Mouse (Mus musculus): ENCODE data around the gene Srpk2. TPM values are rescaled to one million over a fixed set of nuclear protein-coding genes. Genes with fewer than 3 reads are reported as not detected.

Gene Srpk2
- polyA plus RNA-seq, 1 experiment: 66.9 TPM

- Histone ChIP-seq H3K27ac (ENCODE audit: insufficient read depth, low read length) (peak overlapping the region; percentile 84), H3K4me1 (ENCODE audit: control insufficient read depth, insufficient read depth, low read length) (no peaks in the 10 kb centered on the region; the same call in 1 of the 2 replicates), H3K4me3 (ENCODE audit: insufficient read depth, low read length) (peak overlapping the region; percentile 50)
- TF ChIP-seq CTCF (IDR thresholded peaks at IDR 0.05; ENCODE audit: borderline replicate concordance, insufficient read depth, low read length): no peak
- TF ChIP-seq POLR2A (IDR thresholded peaks at IDR 0.05; ENCODE audit: low read depth, low read length): no peak
Observed at GRCm38 (mm10) chr5:23617104-23617415, 67.4 kb downstream of the Srpk2 start.

- peak; percentile 90 for TF ChIP-seq POLR2A (IDR thresholded peaks at IDR 0.05; ENCODE audit: low read depth, low read length)
- TF ChIP-seq CTCF (IDR thresholded peaks at IDR 0.05; ENCODE audit: borderline replicate concordance, insufficient read depth, low read length): no peak
- peak overlapping the region; percentile 99 for H3K27ac ChIP-seq (ENCODE audit: insufficient read depth, low read length)
- H3K4me3 ChIP-seq (ENCODE audit: insufficient read depth, low read length): peak overlapping the region; percentile 77
- no peaks in the 10 kb centered on the region; the same call in 1 of the 2 replicates for H3K4me1 ChIP-seq (ENCODE audit: control insufficient read depth, insufficient read depth, low read length)
Observed at GRCm38 (mm10) chr5:23616270-23617103, 67.9 kb downstream of the Srpk2 start.

DNA sequence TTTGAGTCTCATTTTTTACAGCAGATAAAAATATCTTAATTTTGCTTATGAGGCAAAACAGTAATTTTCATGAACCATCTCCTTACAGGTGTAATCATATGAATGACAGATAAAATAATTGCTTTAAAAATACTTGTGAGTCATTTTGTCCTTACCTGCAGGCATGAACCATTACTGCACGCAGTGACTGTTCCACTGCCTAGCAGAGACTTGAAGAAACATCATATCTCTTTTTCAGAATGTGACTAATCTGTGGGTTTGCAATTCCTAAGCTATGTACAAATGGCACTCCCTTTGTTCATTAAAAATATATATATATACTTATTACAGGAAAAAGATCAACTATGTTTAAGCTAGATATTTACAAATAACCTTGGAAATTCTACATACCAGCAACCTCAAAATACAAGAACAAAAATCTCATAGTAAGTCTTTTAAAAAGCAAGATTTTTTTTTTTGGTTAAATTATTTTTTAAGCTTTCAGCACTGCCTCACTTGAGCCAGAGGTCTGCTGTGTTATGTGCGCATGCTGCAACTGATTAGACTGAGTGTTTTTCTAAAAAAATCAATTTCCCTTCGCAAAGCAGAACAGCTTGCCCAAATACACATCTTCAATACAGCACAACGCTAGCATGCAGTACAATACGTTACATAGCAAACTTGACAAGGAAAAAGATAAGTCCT lies 68.7 kb downstream of the Srpk2 start:
- Histone ChIP-seq H3K4me1 (ENCODE audit: control insufficient read depth, insufficient read depth, low read length) (no peaks in the 10 kb centered on the region; the same call in 1 of the 2 replicates), H3K27ac (ENCODE audit: insufficient read depth, low read length) (peak overlapping the region; percentile 99), H3K4me3 (ENCODE audit: insufficient read depth, low read length) (peak overlapping the region; percentile 77)
- TF ChIP-seq CTCF (IDR thresholded peaks at IDR 0.05; ENCODE audit: borderline replicate concordance, insufficient read depth, low read length) (no peak), POLR2A (IDR thresholded peaks at IDR 0.05; ENCODE audit: low read depth, low read length) (no peak)

DNA sequence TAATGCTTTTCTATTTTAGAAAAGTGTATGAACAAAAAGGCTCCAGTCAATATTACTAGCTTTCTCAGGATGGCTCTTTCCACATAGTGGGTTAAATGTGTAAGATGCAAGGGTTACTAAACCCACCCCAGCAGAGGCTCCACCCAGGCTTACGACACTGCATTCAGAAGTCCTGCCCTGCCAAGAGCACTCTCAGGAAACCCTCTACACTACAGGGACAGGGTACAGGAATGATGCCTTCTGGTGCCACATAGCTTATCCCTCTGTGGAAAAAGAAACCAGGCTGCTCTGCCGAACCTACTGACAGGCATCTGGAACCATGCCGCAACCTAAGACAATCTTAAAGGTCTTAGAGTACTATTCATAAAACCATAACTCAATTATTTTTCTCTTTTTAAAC lies 71.6 kb downstream of the Srpk2 start:
- TF ChIP-seq CTCF (IDR thresholded peaks at IDR 0.05; ENCODE audit: borderline replicate concordance, insufficient read depth, low read length): no peak
- Histone ChIP-seq H3K4me1 (ENCODE audit: control insufficient read depth, insufficient read depth, low read length) (no peaks in the 10 kb centered on the region; the same call in 1 of the 2 replicates), H3K27ac (ENCODE audit: insufficient read depth, low read length) (no peak overlapping the region), H3K4me3 (ENCODE audit: insufficient read depth, low read length) (no peak overlapping the region)

GRCm38 (mm10) chr5:23604036-23604705 lies 80.2 kb downstream of the Srpk2 start:
- Histone ChIP-seq H3K4me1 (ENCODE audit: control insufficient read depth, insufficient read depth, low read length) (0 out of 2 replicates have a peak, but pooled peaks cover 4% of the 10 kb centered on the region), H3K4me3 (ENCODE audit: insufficient read depth, low read length) (no peak overlapping the region), H3K27ac (ENCODE audit: insufficient read depth, low read length) (no peak overlapping the region)
- no peak for TF ChIP-seq POLR2A (IDR thresholded peaks at IDR 0.05; ENCODE audit: low read depth, low read length)
- no peak for TF ChIP-seq CTCF (IDR thresholded peaks at IDR 0.05; ENCODE audit: borderline replicate concordance, insufficient read depth, low read length)

DNA sequence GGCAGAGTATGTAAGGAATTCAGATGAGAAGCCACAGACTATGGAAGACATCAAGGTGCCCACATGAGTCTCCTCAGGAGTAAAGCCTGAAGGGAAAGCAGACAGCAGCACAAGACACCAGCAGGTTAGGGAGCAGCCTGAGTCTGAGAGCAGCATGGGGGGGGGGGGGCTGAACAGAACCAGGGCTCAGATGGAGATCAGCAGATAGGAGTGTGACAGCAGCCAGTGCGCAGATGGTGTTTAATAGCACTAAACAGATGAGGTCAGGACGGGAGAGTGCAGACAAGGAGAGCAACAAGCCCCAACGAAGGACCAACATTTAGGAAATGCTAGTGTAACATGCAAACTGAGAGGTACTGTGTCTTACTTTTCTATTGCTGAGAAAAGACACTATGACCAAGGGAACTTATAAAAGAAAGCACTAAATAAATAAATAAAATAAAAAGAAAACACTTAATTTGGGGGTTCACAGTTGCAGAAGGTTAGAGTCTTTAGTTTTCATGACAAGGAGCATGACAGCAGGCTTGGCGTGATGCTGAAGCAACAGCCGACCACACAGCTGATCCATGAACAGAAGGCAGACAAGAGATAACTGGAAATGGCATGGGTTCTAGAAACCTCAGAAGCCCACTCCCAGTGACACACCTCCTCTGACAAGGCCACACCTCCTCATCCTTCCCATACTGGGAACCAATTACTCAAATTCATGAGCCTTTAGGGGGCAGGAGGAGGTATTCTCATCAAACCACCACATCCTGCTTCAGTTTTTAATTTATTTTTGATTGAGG lies 84.5 kb downstream of the Srpk2 start:
- no peak for TF ChIP-seq POLR2A (IDR thresholded peaks at IDR 0.05; ENCODE audit: low read depth, low read length)
- TF ChIP-seq CTCF (IDR thresholded peaks at IDR 0.05; ENCODE audit: borderline replicate concordance, insufficient read depth, low read length): no peak
- peaks cover 8% of the 10 kb centered on the region; the same call in 1 of the 2 replicates for H3K4me1 ChIP-seq (ENCODE audit: control insufficient read depth, insufficient read depth, low read length)
- H3K4me3 ChIP-seq (ENCODE audit: insufficient read depth, low read length): no peak overlapping the region
- no peak overlapping the region for H3K27ac ChIP-seq (ENCODE audit: insufficient read depth, low read length)

DNA sequence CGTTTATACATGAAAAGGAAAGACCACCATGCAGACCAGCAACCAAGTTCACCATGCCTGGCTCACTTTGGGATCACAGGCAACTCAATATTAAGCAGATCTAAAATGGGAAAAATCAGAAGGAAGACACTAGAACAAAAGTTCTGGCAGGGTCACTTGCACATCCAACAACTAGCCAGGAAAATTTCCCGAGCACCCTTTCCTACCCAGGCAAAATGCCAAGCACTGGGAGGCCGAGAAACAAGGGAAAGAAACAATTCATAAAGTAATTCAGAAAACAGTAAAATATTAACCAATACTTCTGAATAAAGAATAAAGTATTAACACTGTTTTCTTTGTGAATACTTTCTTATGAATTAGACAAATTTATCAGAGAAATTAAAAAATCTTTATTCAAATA lies 85.2 kb downstream of the Srpk2 start:
- peaks cover 6% of the 10 kb centered on the region; the same call in 1 of the 2 replicates for H3K4me1 ChIP-seq (ENCODE audit: control insufficient read depth, insufficient read depth, low read length)
- no peak overlapping the region for H3K4me3 ChIP-seq (ENCODE audit: insufficient read depth, low read length)
- 0 out of 2 replicates have a peak overlapping the region, but pooled peaks have one; percentile 20 for H3K27ac ChIP-seq (ENCODE audit: insufficient read depth, low read length)
- TF ChIP-seq CTCF (IDR thresholded peaks at IDR 0.05; ENCODE audit: borderline replicate concordance, insufficient read depth, low read length) (no peak), POLR2A (IDR thresholded peaks at IDR 0.05; ENCODE audit: low read depth, low read length) (no peak)

- Histone ChIP-seq H3K4me1 (ENCODE audit: control insufficient read depth, insufficient read depth, low read length) (peaks cover 6% of the 10 kb centered on the region; the same call in 1 of the 2 replicates), H3K27ac (ENCODE audit: insufficient read depth, low read length) (peak overlapping the region; percentile 22; the same call in 1 of the 2 replicates), H3K4me3 (ENCODE audit: insufficient read depth, low read length) (no peak overlapping the region)
- TF ChIP-seq POLR2A (IDR thresholded peaks at IDR 0.05; ENCODE audit: low read depth, low read length): no peak
- no peak for TF ChIP-seq CTCF (IDR thresholded peaks at IDR 0.05; ENCODE audit: borderline replicate concordance, insufficient read depth, low read length)
Observed at GRCm38 (mm10) chr5:23598491-23598890, 85.9 kb downstream of the Srpk2 start.

DNA sequence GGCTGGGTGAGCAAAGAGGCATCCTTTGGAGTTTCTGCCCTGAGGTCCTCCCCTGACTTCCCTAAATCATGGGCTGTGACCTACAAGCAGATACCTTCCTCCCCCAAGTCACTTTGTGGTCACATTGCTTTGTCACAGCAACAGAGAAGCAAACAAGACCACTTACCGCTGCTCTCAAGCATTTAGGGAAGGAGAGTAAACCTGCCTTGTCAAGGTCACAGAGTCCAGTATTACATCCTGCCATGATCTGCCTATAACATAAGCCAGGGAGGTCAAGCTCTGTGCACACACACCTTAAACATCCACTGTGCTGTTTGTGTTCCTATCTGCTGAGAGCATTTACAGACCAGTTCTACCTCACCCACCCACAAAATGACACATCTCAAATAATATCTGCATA lies 86.4 kb downstream of the Srpk2 start:
- Histone ChIP-seq H3K27ac (ENCODE audit: insufficient read depth, low read length) (peak overlapping the region; percentile 22; the same call in 1 of the 2 replicates), H3K4me3 (ENCODE audit: insufficient read depth, low read length) (no peak overlapping the region), H3K4me1 (ENCODE audit: control insufficient read depth, insufficient read depth, low read length) (peaks cover 6% of the 10 kb centered on the region; the same call in 1 of the 2 replicates)
- TF ChIP-seq POLR2A (IDR thresholded peaks at IDR 0.05; ENCODE audit: low read depth, low read length) (no peak), CTCF (IDR thresholded peaks at IDR 0.05; ENCODE audit: borderline replicate concordance, insufficient read depth, low read length) (no peak)

Data from embryonic fibroblast, embryonic 13.5 days (primary cell).